Mouse (Mus musculus): ENCODE data around the gene Foxi1. TPM values are rescaled to one million over a fixed set of nuclear protein-coding genes. Genes with fewer than 3 reads are reported as not detected.

Foxi1 gene
- polyA plus RNA-seq, 1 experiment: not detected

GRCm38 (mm10) chr11:34155235-34155634, 52.7 kb downstream of the Foxi1 start:
- DNase-seq (ENCODE audit: low read depth): no peak
- TF ChIP-seq POLR2A (IDR thresholded peaks at IDR 0.05; ENCODE audit: borderline replicate concordance, extremely low read depth, insufficient read depth, insufficient read length, poor library complexity, severe bottlenecking) (no peak), CTCF (IDR thresholded peaks at IDR 0.05; ENCODE audit: borderline replicate concordance, extremely low read depth, insufficient read depth, insufficient read length) (no peak)

Other genes starting within 250 kb of the Foxi1 start
- gene Kcnmb1, start 245.1 kb downstream of the Foxi1 start, polyA plus RNA-seq (2012; rRNA removed): 0.09 and 0.23 TPM in 2 replicates
- 39.8 and 56.6 TPM in 2 replicates for gene Kcnip1, start 214.9 kb downstream of the Foxi1 start, polyA plus RNA-seq (2012; rRNA removed)
- gene Lcp2, start 161.2 kb downstream of the Foxi1 start, polyA plus RNA-seq (2012; rRNA removed): 1.5 and 2.1 TPM in 2 replicates
- 0.26 TPM in 1 of 2 replicates, not detected in the other for gene 4930469K13Rik, start 109.5 kb downstream of the Foxi1 start, polyA plus RNA-seq (2012; rRNA removed)
- gene Fam196b, start 106.7 kb upstream of the Foxi1 start, polyA plus RNA-seq (2012; rRNA removed): 6.5 and 9.5 TPM in 2 replicates